Mouse (Mus musculus) heart, adult 2 months (tissue): ENCODE results near the gene Tango2.

Experiments used
- CTCF ChIP-seq: fragments of 200-600 bp; IDR thresholded peaks from 2 replicates; pipeline ENCODE4 v1.8.1; 2022; ENCODE audit warnings: antibody characterized with exemption, mild to moderate bottlenecking, moderate library complexity
- EP300 ChIP-seq: fragments of 200-500 bp; IDR thresholded peaks from 2 replicates; pipeline ENCODE4 v1.6.1; 2011; ENCODE audit warnings: low read depth, low read length, control low read depth; ENCODE audit not compliant: insufficient read depth
- POLR2A ChIP-seq: fragments of 200-500 bp; IDR thresholded peaks from 2 replicates; pipeline ENCODE4 v1.6.1; 2011; ENCODE audit warnings: mild to moderate bottlenecking, low read depth, low read length, control low read depth; ENCODE audit not compliant: insufficient read depth

GRCm38 (mm10) chr16:18396791-18397621 lies 49.1 kb upstream of the Tango2 start:
- TF ChIP-seq POLR2A = no peak
- no peak for TF ChIP-seq CTCF
- no peak for TF ChIP-seq EP300
